Mouse (Mus musculus): ENCODE measurements at regions not wholly inside any gene's neighbourhood (a gene's known extent, or its start where the extent isn't known, plus 50 kb on each side); places are given as distances from the start of the nearest gene placed in this dataset.

GRCm38 (mm10) chr3:117044304-117044703, 75.5 kb upstream of the Palmd start:
- no peak overlapping the region for H3K27ac ChIP-seq (ENCODE audit: insufficient read depth, low read length)
- TF ChIP-seq POLR2A (IDR thresholded peaks at IDR 0.05; ENCODE audit: insufficient read depth, low read length) (no peak), CTCF (IDR thresholded peaks at IDR 0.05; ENCODE audit: low read depth, low read length) (no peak), EP300 (IDR thresholded peaks at IDR 0.05; ENCODE audit: insufficient read depth, low read depth, low read length) (no peak)

GRCm38 (mm10) chr3:117038928-117039300, 70.1 kb upstream of the Palmd start:
- Histone ChIP-seq H3K36me3 (ENCODE audit: control insufficient read depth, insufficient read depth, low read length, poor library complexity, severe bottlenecking) (no peaks in the 10 kb centered on the region), H3K4me1 (ENCODE audit: control insufficient read depth, insufficient read depth, low read length) (no peaks in the 10 kb centered on the region), H3K9me3 (replicated peaks; ENCODE audit: control insufficient read depth, insufficient read depth, low read length, poor library complexity, severe bottlenecking) (no peaks in the 10 kb centered on the region), H3K27me3 (ENCODE audit: control insufficient read depth, insufficient read depth, low read length, poor library complexity, severe bottlenecking) (no peaks in the 10 kb centered on the region), H3K4me3 (ENCODE audit: low read depth, low read length) (no peak overlapping the region), H3K27ac (ENCODE audit: insufficient read depth, low read length) (no peak overlapping the region), H3K9ac (ENCODE audit: low read depth, poor library complexity, severe bottlenecking) (no peak overlapping the region)
- no peak for TF ChIP-seq POLR2A (IDR thresholded peaks at IDR 0.05; ENCODE audit: insufficient read depth, low read length)
- TF ChIP-seq CTCF (IDR thresholded peaks at IDR 0.05; ENCODE audit: low read depth, low read length): no peak
- TF ChIP-seq EP300 (IDR thresholded peaks at IDR 0.05; ENCODE audit: insufficient read depth, low read depth, low read length): no peak

More at GRCm38 (mm10) chr3:117044304-117044703, 75.5 kb upstream of the Palmd start:
- Histone ChIP-seq H3K9ac (ENCODE audit: low read depth, poor library complexity, severe bottlenecking) (no peak overlapping the region), H3K4me1 (ENCODE audit: control insufficient read depth, insufficient read depth, low read length) (no peaks in the 10 kb centered on the region), H3K36me3 (ENCODE audit: control insufficient read depth, insufficient read depth, low read length, poor library complexity, severe bottlenecking) (no peaks in the 10 kb centered on the region), H3K9me3 (replicated peaks; ENCODE audit: control insufficient read depth, insufficient read depth, low read length, poor library complexity, severe bottlenecking) (no peaks in the 10 kb centered on the region), H3K4me3 (ENCODE audit: low read depth, low read length) (no peak overlapping the region), H3K27me3 (ENCODE audit: control insufficient read depth, insufficient read depth, low read length, poor library complexity, severe bottlenecking) (no peaks in the 10 kb centered on the region)

GRCm38 (mm10) chr3:117038280-117038927, 69.6 kb upstream of the Palmd start:
- Histone ChIP-seq H3K4me3 (ENCODE audit: low read depth, low read length) (no peak overlapping the region), H3K27ac (ENCODE audit: insufficient read depth, low read length) (no peak overlapping the region), H3K4me1 (ENCODE audit: control insufficient read depth, insufficient read depth, low read length) (no peaks in the 10 kb centered on the region), H3K9me3 (replicated peaks; ENCODE audit: control insufficient read depth, insufficient read depth, low read length, poor library complexity, severe bottlenecking) (no peaks in the 10 kb centered on the region), H3K9ac (ENCODE audit: low read depth, poor library complexity, severe bottlenecking) (no peak overlapping the region), H3K27me3 (ENCODE audit: control insufficient read depth, insufficient read depth, low read length, poor library complexity, severe bottlenecking) (no peaks in the 10 kb centered on the region), H3K36me3 (ENCODE audit: control insufficient read depth, insufficient read depth, low read length, poor library complexity, severe bottlenecking) (no peaks in the 10 kb centered on the region)
- TF ChIP-seq POLR2A (IDR thresholded peaks at IDR 0.05; ENCODE audit: insufficient read depth, low read length) (no peak), CTCF (IDR thresholded peaks at IDR 0.05; ENCODE audit: low read depth, low read length) (no peak), EP300 (IDR thresholded peaks at IDR 0.05; ENCODE audit: insufficient read depth, low read depth, low read length) (no peak)
